Mouse (Mus musculus) ES-Bruce4 (cell line): ENCODE measurements around the gene Sfxn5. TPM values are rescaled to one million over a fixed set of nuclear protein-coding genes. Genes with fewer than 3 reads are reported as not detected.
A peak's percentile ranks its signal among the peaks of the same experiment; 100 is the strongest.

Experiments
- H3K27ac ChIP-seq: 2 replicates; pipeline ENCODE4 v1.5.1; 2012; ENCODE audit warnings: low read length, inconsistent platforms; ENCODE audit not compliant: insufficient read depth
- H3K27me3 ChIP-seq: 2 replicates; pipeline ENCODE4 v1.6.1; 2012; ENCODE audit warnings: mild to moderate bottlenecking, low read length, inconsistent platforms; ENCODE audit not compliant: control insufficient read depth, poor library complexity, insufficient read depth, severe bottlenecking
- H3K36me3 ChIP-seq: 2 replicates; pipeline ENCODE4 v1.6.1; 2012; ENCODE audit warnings: inconsistent platforms, mild to moderate bottlenecking, low read length, moderate library complexity; ENCODE audit not compliant: control insufficient read depth, poor library complexity, insufficient read depth, severe bottlenecking
- H3K4me1 ChIP-seq: one replicate; pipeline ENCODE4 v1.8.1; 2011; ENCODE audit warnings: low read length; ENCODE audit not compliant: control insufficient read depth, insufficient read depth
- H3K4me3 ChIP-seq: 2 replicates; pipeline ENCODE4 v1.5.1; 2011; ENCODE audit warnings: low read depth, mild to moderate bottlenecking, low read length
- H3K9ac ChIP-seq: 2 replicates; pipeline ENCODE4 v1.6.1; 2012; ENCODE audit warnings: low read depth, mild to moderate bottlenecking, inconsistent platforms; ENCODE audit not compliant: poor library complexity, severe bottlenecking
- H3K9me3 ChIP-seq: replicated peaks from 2 replicates; pipeline ENCODE4 v1.6.1; 2012; ENCODE audit warnings: mild to moderate bottlenecking, low read length, inconsistent platforms; ENCODE audit not compliant: control insufficient read depth, poor library complexity, insufficient read depth, severe bottlenecking
- CTCF ChIP-seq: IDR thresholded peaks from one replicate; pipeline ENCODE4 v1.8.1; 2011; ENCODE audit warnings: low read depth, low read length
- EP300 ChIP-seq: IDR thresholded peaks from 2 replicates; pipeline ENCODE4 v1.6.1; 2011; ENCODE audit warnings: low read depth, low read length; ENCODE audit not compliant: insufficient read depth
- POLR2A ChIP-seq: IDR thresholded peaks from one replicate; pipeline ENCODE4 v1.8.1; 2011; ENCODE audit warnings: low read length; ENCODE audit not compliant: insufficient read depth
- polyA plus RNA-seq: library from polyadenylated mRNA; stranded (reverse); fragments of >200 nt; gene quantifications from 2 replicates; pipeline ENCODE4 v1.2.4, GENCODE M21; 2011; ENCODE audit warnings: low read depth; ENCODE audit not compliant: missing spikeins, insufficient read depth, insufficient read length

The Sfxn5 gene
- polyA plus RNA-seq, 1 experiment: 6.0 TPM

GRCm38 (mm10) chr6:85183951-85184350 lies 149.3 kb downstream of the Sfxn5 start:
- no peaks in the 10 kb centered on the region for H3K36me3 ChIP-seq
- no peaks in the 10 kb centered on the region for H3K9me3 ChIP-seq
- no peak overlapping the region for H3K27ac ChIP-seq
- peaks cover 15% of the 10 kb centered on the region for H3K27me3 ChIP-seq
- H3K4me3 ChIP-seq: no peak overlapping the region
- TF ChIP-seq EP300 (no peak), POLR2A (no peak), CTCF (no peak)
- H3K9ac ChIP-seq: no peak overlapping the region
- H3K4me1 ChIP-seq: no peaks in the 10 kb centered on the region

GRCm38 (mm10) chr6:85180036-85180435 lies 153.2 kb downstream of the Sfxn5 start:
- no peak overlapping the region for H3K4me3 ChIP-seq
- H3K36me3 ChIP-seq: no peaks in the 10 kb centered on the region
- no peaks in the 10 kb centered on the region for H3K4me1 ChIP-seq
- no peak overlapping the region for H3K9ac ChIP-seq
- no peak overlapping the region for H3K27ac ChIP-seq
- peaks cover 4% of the 10 kb centered on the region; the same call in 1 of the 2 replicates for H3K27me3 ChIP-seq
- no peaks in the 10 kb centered on the region for H3K9me3 ChIP-seq
- TF ChIP-seq CTCF: no peak
- TF ChIP-seq EP300: no peak
- no peak for TF ChIP-seq POLR2A

- H3K27me3 ChIP-seq: peaks cover 3% of the 10 kb centered on the region; the same call in 1 of the 2 replicates
- no peak overlapping the region for H3K4me3 ChIP-seq
- H3K36me3 ChIP-seq: no peaks in the 10 kb centered on the region
- H3K9ac ChIP-seq: no peak overlapping the region
- no peaks in the 10 kb centered on the region for H3K4me1 ChIP-seq
- TF ChIP-seq POLR2A (no peak), CTCF (peak; percentile 53)
- H3K9me3 ChIP-seq: no peaks in the 10 kb centered on the region
- no peak overlapping the region for H3K27ac ChIP-seq
Measured at GRCm38 (mm10) chr6:85179569-85179968, 153.7 kb downstream of the Sfxn5 start.

GRCm38 (mm10) chr6:85165440-85165921 lies 167.7 kb downstream of the Sfxn5 start:
- no peak overlapping the region for H3K9ac ChIP-seq
- H3K4me3 ChIP-seq: no peak overlapping the region
- no peaks in the 10 kb centered on the region for H3K4me1 ChIP-seq
- no peaks in the 10 kb centered on the region for H3K36me3 ChIP-seq
- H3K9me3 ChIP-seq: no peaks in the 10 kb centered on the region
- H3K27me3 ChIP-seq: no peaks in the 10 kb centered on the region
- no peak overlapping the region for H3K27ac ChIP-seq
- TF ChIP-seq POLR2A (no peak), EP300 (no peak), CTCF (no peak)

Other genes with a start within 250 kb of the Sfxn5 start
- gene Spr, start 195.7 kb downstream of the Sfxn5 start, polyA plus RNA-seq: 26.0 and 26.9 TPM in 2 replicates
- gene Emx1, start 146.0 kb downstream of the Sfxn5 start, polyA plus RNA-seq: 0.56 and 1.8 TPM in 2 replicates
- 15.8 and 18.3 TPM in 2 replicates for gene Rab11fip5, start 41.2 kb upstream of the Sfxn5 start, polyA plus RNA-seq
- not detected in 2 replicates for gene Noto, start 90.5 kb upstream of the Sfxn5 start, polyA plus RNA-seq
- 42.3 and 44.4 TPM in 2 replicates for gene Smyd5, start 98.6 kb upstream of the Sfxn5 start, polyA plus RNA-seq
- 463 and 467 TPM in 2 replicates for gene Cct7, start 118.1 kb upstream of the Sfxn5 start, polyA plus RNA-seq
- 4.7 and 9.6 TPM in 2 replicates for gene Pradc1, start 118.5 kb upstream of the Sfxn5 start, polyA plus RNA-seq
- 0.24 and 0.43 TPM in 2 replicates for gene Fbxo41, start 169.6 kb upstream of the Sfxn5 start, polyA plus RNA-seq
- gene Egr4, start 180.2 kb upstream of the Sfxn5 start, polyA plus RNA-seq: not detected in 2 replicates